Mouse (Mus musculus) ES-E14 (cell line): ENCODE measurements around the gene Lasp1. TPM values are rescaled to one million over a fixed set of nuclear protein-coding genes. Genes with fewer than 3 reads are reported as not detected.

Source experiments
- DNase-seq: peaks from one replicate; pipeline ENCODE4 v3.0.0-alpha.2; 2013; ENCODE audit warnings: low read depth, low spot score
- H3K27ac ChIP-seq: 2 replicates; pipeline ENCODE4 v1.5.1; 2012; ENCODE audit warnings: low read depth, mild to moderate bottlenecking, low read length, moderate library complexity, mixed read lengths; ENCODE audit not compliant: poor library complexity, insufficient read depth, severe bottlenecking
- H3K36me3 ChIP-seq: 2 replicates; pipeline ENCODE4 v1.6.1; 2012; ENCODE audit warnings: mild to moderate bottlenecking, low read length, moderate library complexity, mixed read lengths; ENCODE audit not compliant: control insufficient read depth, poor library complexity, insufficient read depth, severe bottlenecking
- H3K4me1 ChIP-seq, 2 experiments: fragments of 150-350 bp in 1 of 2; sonication (generic) in 1 of 2; 2 replicates each; pipeline ENCODE4 v1.6.1; 2012; ENCODE audit warnings: low read length in 2 of 2, mild to moderate bottlenecking in 1 of 2, mixed read lengths in 1 of 2; ENCODE audit not compliant: control insufficient read depth in 2 of 2, insufficient read depth in 2 of 2, poor library complexity in 1 of 2
- H3K4me3 ChIP-seq, 2 experiments: fragments of 150-350 bp in 1 of 2; sonication (generic) in 1 of 2; 2 replicates each; pipeline ENCODE4 v1.5.1; 2012; ENCODE audit warnings: low read length in 2 of 2, low read depth in 1 of 2, mild to moderate bottlenecking in 1 of 2, mixed read lengths in 1 of 2; ENCODE audit not compliant: insufficient read depth in 1 of 2, poor library complexity in 1 of 2, severe bottlenecking in 1 of 2
- H3K9ac ChIP-seq: 2 replicates; pipeline ENCODE4 v1.6.1; 2012; ENCODE audit warnings: low read depth, mild to moderate bottlenecking, low read length, mixed read lengths; ENCODE audit not compliant: poor library complexity, insufficient read depth, severe bottlenecking
- H3K9me3 ChIP-seq: fragments of 150-350 bp; sonication (generic); 2 replicates; pipeline ENCODE4 v1.6.1; 2012; ENCODE audit warnings: low read depth, mild to moderate bottlenecking, low read length; ENCODE audit not compliant: control insufficient read depth, insufficient read depth
- CHD2 ChIP-seq: IDR thresholded peaks from 2 replicates; pipeline ENCODE4 v1.6.1; 2014; ENCODE audit warnings: mild to moderate bottlenecking, low read depth, low read length, inconsistent platforms
- HCFC1 ChIP-seq: IDR thresholded peaks from 2 replicates; pipeline ENCODE4 v1.6.1; 2012; ENCODE audit warnings: low read length, inconsistent platforms, borderline replicate concordance; ENCODE audit not compliant: insufficient read depth
- MAFK ChIP-seq: IDR thresholded peaks from 2 replicates; pipeline ENCODE4 v1.6.1; 2014; ENCODE audit warnings: mild to moderate bottlenecking, low read depth, low read length, inconsistent platforms; ENCODE audit not compliant: insufficient read depth
- ZC3H11A ChIP-seq: IDR thresholded peaks from 2 replicates; pipeline ENCODE4 v1.6.1; 2012; ENCODE audit warnings: low read depth, mild to moderate bottlenecking, inconsistent platforms, low read length, borderline replicate concordance
- ZNF384 ChIP-seq: IDR thresholded peaks from 2 replicates; pipeline ENCODE4 v1.6.1; 2012; ENCODE audit warnings: low read depth, low read length, inconsistent platforms
- in situ Hi-C, 2 experiments: fragments of 600-800 bp; cut with MboI; formaldehyde crosslinking; loops; one replicate each; pipeline ENCODE4 v1.15.1; 2025; ENCODE audit warnings: low sequenced_read_pairs in 2 of 2, inconsistent platforms in 1 of 2; ENCODE audit not compliant: unreplicated experiment in 2 of 2
- total RNA-seq: library from RNA; depleted of rRNA; stranded (reverse); fragments of 300-350 nt; gene quantifications from 2 replicates; pipeline ENCODE4 v1.2.3, GENCODE M21; 2012

Lasp1 gene
- total RNA-seq, 1 experiment = 147 TPM

DNA sequence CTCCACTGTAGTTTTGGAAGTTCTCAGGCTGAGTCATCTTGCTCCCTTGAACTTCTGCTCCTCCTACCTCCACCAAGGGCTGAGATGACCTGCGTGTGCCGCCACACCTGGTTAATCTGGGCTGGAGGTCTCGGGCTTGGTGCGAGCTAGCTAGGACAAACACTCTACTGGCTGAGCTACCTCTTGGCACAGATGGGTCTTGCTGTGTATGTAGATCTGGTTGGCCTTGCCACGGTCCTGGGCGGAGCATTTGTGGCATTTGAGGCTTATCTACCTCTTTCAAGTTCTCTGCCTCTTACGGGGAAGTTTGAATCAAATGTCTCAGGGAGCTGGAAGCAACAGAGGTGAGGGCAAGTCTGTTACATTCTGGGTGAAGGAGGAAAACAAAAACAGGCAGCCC is 11.6 kb downstream of the Lasp1 start:
- in situ Hi-C loops = no loop called here
- Histone ChIP-seq H3K27ac (no peak overlapping the region), H3K36me3 (peaks cover 60% of the 10 kb centered on the region), H3K9ac (no peak overlapping the region), H3K9me3 (no peaks in the 10 kb centered on the region), H3K4me1 (peaks cover 11 to 72% of the 10 kb centered on the region in 2 experiments), H3K4me3 (no peak overlapping the region)
- DNase-seq = no peak
- no peak for TF ChIP-seq ZNF384

DNA sequence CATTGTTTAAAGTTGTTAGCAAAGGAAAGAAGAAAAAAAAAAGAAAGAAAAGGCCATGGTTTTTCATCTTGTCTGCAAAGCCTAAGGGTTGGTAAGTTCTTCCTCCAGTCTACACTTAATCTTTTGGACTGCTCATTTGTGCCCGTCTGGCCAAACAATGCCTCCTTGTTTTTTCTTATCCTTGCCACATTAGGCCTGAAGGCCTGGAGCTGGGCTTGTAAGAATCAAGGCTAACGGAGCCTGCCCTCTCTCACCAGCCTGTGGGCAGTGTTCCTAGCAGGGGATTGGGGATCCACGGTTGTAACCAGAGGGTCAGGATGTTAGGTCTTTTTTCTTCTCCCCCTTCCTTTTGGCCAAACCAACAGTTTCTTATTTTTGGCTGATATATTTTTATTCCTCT is 12.2 kb downstream of the Lasp1 start:
- in situ Hi-C loops = no loop called here
- H3K4me3 ChIP-seq = no peak overlapping the region
- H3K27ac ChIP-seq = no peak overlapping the region
- DNase-seq = no peak
- H3K4me1 ChIP-seq = peaks cover 10 to 71% of the 10 kb centered on the region in 2 experiments
- no peak overlapping the region for H3K9ac ChIP-seq
- no peaks in the 10 kb centered on the region for H3K9me3 ChIP-seq
- peaks cover 64% of the 10 kb centered on the region for H3K36me3 ChIP-seq
- no peak for TF ChIP-seq ZNF384
- no peak for TF ChIP-seq CHD2
- no peak for TF ChIP-seq MAFK
- TF ChIP-seq ZC3H11A = no peak
- TF ChIP-seq HCFC1 = no peak

DNA sequence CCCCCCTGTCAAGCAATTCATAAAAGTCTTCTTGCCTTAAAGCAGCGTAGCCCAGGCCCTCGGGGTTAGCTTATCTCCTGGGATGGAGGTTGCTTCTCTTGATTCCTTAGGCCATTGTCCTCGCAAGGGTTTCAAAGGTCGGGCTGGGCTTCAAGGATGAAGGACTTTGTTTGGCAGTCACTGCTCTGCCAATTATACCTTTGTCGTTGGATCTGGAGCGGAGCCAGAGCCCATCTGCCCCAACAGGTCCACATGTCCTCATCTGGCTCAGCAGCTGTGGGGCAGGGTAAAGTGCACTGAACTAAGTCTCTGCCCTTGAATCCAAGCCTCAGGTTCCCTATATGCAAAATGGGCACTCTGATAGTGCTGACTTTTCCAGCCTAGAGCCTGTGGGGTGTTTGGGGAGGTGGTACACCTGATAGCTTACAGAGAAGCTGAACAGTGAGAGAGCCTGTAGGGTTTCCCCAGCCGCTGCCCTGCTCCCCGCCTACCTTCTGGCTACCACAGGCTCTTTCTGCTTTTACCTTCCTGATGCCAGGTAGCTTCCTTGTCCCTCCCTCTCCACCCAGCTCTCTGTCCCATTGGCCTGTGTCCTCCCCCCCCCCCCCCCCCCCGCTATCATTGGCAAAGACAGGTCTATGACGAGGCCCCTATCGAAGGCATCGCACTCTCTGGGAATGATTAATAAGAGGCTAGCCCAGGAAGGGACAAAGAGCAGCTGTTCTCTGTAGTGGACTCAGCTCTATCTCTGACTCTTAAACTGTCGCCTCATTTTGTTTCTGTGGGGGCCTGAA is 13.0 kb downstream of the Lasp1 start:
- no peak for TF ChIP-seq ZC3H11A
- no peak for TF ChIP-seq CHD2
- TF ChIP-seq HCFC1 = no peak
- no peak for TF ChIP-seq ZNF384
- no peak for TF ChIP-seq MAFK
- no peak overlapping the region for H3K4me3 ChIP-seq
- H3K9ac ChIP-seq = 0 out of 2 replicates have a peak overlapping the region, but pooled peaks have one; percentile 2
- no peaks in the 10 kb centered on the region for H3K9me3 ChIP-seq
- no peak for DNase-seq
- peaks cover 66% of the 10 kb centered on the region for H3K36me3 ChIP-seq
- 0 out of 2 replicates have a peak overlapping the region, but pooled peaks have one; percentile 5 for H3K27ac ChIP-seq
- peaks cover 12 to 71% of the 10 kb centered on the region in 2 experiments for H3K4me1 ChIP-seq
- in situ Hi-C loops = no loop called here

DNA sequence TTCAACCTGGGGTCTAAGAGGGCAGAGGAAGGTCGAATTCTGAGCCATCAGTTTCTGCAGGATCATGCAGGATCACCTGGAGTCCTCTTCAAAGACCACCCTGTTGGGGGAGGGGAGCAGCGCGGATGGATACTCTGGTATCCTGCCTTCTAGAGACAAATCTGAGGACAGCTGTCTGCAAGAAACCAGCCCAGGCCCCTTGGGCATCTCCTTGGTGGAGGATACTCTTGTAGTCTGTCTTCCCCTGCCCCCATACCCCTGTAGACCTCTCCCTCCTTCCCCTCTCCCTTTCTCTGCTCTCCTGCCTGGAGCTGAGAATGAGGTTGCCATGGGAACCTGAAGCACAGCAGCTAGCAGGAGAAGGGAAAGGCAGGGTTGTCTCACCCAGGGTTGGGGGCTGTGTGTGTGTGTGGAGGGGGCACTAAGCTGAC is 13.7 kb downstream of the Lasp1 start:
- H3K36me3 ChIP-seq = peaks cover 63% of the 10 kb centered on the region
- H3K9ac ChIP-seq = no peak overlapping the region
- peaks cover 10 to 69% of the 10 kb centered on the region in 2 experiments for H3K4me1 ChIP-seq
- in situ Hi-C loops = no loop called here
- DNase-seq = no peak
- TF ChIP-seq CHD2 = no peak
- no peak for TF ChIP-seq ZC3H11A
- TF ChIP-seq MAFK = no peak
- TF ChIP-seq HCFC1 = no peak
- no peak for TF ChIP-seq ZNF384
- H3K4me3 ChIP-seq = no peak overlapping the region
- no peaks in the 10 kb centered on the region for H3K9me3 ChIP-seq
- no peak overlapping the region for H3K27ac ChIP-seq
